Mouse (Mus musculus) right cerebral cortex, postnatal 36 days (tissue): ENCODE measurements around the gene Elfn2.
A peak's percentile ranks its signal among the peaks of the same experiment; 100 is the strongest.

Experiments
- DNase-seq, 2 experiments: peaks; one replicate each; pipeline ENCODE4 v3.0.0; 2022; ENCODE audit warnings: low spot score in 2 of 2, mixed read lengths in 1 of 2

Gene Elfn2

DNA sequence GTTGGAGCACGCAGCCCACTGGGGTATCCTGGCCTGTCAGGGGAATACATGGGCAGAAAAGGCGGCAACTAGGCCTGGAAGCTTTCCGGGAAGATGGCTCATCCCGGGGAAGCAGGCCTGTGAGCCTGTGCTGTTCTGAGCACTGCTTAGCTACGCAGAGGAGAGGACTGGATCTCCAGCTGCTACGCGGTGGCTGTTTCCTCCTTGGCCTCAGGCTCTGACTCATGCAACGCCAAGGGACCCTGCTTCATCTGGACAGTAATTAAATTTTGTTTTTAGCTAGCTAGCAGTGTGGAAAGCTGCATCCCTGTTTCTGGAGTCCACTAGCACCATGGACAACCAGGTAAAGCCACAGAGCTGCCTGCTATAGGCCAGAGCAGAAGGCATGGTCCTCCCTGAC lies 36.8 kb downstream of the Elfn2 start:
- DNase-seq, result no peak

DNA sequence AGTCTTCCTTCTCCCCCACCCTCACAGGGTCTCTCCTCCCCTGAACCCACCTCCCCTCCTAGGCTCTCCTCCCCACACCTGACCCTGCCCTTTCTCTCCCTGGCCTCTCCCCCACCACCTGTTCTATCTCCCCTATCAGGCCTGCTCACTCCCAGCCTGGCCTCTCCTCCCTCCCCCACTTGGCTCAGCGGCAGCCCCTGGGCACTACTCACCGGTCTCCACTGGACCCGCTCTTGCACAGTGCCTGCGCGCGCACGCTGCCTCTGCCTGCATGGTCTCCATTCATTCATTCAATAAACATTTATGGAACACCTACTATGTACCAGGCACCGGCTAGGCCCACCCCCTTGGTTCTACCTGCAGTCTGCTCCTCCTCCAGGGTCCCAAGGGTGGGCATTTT lies 37.3 kb downstream of the Elfn2 start:
- no peak for DNase-seq

GRCm38 (mm10) chr15:78680291-78680690 lies 38.3 kb downstream of the Elfn2 start:
- DNase-seq, result no peak

- no peak for DNase-seq
These were observed 40.9 kb downstream of the Elfn2 start for GRCm38 (mm10) chr15:78677708-78678107.

- no peak for DNase-seq
These were observed 41.6 kb downstream of the Elfn2 start for GRCm38 (mm10) chr15:78677015-78677414.

GRCm38 (mm10) chr15:78674912-78675412 lies 43.6 kb downstream of the Elfn2 start:
- DNase-seq, result no peak

- no peak for DNase-seq
These were observed 45.1 kb downstream of the Elfn2 start for GRCm38 (mm10) chr15:78673436-78673835.

DNA sequence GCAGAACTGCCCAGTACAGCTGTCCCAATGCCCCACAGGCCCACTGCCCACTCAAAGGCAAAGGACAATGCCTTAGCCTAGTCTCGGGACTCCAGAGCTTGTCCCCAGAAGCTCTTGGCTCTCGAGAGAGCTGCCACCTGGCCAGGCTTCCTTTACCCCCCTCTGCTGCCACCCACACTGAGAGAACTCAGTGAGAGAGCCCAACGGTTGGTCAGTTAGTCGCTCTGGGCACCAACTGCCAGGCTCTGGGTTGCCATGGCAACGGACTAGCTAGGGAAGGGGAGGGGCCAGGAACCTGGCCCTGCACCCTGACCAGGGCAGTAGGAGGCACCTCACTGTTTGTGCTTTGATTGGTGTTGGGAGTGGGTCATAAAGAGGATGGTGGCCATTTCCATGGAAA lies 48.2 kb downstream of the Elfn2 start:
- no peak for DNase-seq

DNA sequence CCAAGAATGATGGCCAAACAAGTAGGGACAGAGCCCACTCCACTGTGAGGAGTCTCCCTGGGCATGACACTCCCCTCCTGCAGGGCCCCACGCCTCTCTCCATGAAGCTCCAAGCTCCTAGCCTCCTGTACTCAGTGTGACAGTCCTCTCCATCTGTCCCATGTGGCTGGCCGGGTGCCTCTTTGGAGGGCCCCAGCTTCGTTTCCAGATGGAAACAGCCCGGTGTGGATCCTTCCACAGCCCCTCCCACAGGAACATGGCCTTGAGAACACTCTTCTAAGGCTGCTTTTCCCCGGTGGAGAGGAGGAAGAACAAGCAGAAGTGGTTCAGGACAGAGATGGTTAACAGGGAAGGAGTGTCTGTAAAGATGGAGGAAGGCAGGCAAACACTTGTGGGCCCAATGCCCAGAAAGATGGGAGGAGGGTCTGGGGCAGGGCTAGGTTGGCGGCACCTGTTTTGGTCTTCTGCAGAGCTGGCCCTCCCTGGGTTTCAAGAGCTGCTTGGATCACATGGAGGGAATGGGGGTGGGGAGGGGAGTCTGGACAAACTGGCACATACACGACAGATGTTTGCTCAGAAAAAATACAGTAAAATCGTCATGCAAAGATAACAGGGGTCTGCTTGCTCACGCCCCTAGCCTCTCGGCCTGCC lies 49.2 kb downstream of the Elfn2 start:
- DNase-seq, result no peak

DNA sequence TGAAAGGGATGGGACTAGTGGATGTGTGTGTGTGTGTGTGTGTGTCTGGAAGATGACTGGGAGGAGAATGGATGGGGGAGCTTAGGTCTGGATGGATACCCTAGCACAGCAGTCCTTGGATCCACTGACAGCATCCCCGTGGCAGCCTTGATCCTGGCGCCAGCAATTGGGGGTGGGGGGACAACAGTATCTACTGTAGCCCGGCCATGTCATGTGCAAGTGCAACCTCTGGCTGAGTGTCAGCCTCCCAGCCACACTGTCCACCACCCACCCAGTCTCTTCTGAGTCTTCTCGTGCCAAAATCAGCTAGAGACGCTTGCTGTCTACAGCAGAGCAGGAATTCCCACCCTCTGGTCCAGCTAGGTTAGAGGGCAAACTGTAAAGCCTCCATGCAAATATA lies 54.3 kb downstream of the Elfn2 start:
- no peak for DNase-seq

DNA sequence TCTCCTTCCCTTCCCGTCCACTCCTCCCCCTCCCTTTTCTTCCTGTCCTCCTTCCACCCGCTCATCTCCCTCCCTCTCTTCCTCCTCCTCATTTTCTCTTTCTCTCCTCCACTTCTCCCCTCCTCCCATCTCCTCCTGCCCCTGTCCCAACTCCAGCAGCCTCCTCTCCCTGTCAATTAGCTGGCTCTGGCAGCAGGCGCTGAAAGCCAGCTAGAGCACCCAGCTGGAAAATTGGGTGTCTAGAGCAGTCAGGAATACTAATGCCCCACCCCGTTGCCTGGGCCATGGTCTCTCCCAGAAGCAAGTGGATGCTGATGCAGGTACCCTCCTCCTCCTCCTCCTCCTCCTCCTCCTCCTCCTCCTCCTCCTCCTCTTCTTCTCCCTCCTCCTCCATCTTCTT lies 67.4 kb downstream of the Elfn2 start:
- DNase-seq, result no peak

GRCm38 (mm10) chr15:78647746-78648145 lies 70.8 kb downstream of the Elfn2 start:
- no peak for DNase-seq

GRCm38 (mm10) chr15:78644606-78645005 lies 74.0 kb downstream of the Elfn2 start:
- peak; percentile 30 to 50 for DNase-seq

DNA sequence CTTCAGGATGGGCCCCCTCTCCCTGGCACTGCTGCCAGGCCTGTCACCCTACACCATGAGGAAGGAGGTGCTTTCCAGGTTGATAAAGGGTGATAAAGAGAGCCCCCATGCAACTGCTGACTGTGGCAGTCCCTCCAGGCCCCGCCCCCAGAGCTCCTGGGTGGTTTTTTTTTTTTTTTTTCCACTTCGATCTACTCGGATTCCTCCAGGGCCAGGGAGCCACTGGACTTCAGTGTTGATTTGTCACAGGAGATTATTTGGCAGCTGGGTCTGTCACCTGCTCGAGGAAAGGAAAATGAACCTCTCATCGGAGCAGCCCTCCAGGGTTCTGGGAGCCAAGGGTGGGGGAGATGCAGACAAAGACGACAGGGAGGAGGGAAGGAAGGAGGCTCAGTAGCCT lies 74.9 kb downstream of the Elfn2 start:
- DNase-seq, result no peak

- DNase-seq, result peak in 1 of 2 experiments; percentile 20
These were observed 83.3 kb downstream of the Elfn2 start for GRCm38 (mm10) chr15:78635231-78635630.

- DNase-seq, result peak; percentile 69 to 70
These were observed 84.4 kb downstream of the Elfn2 start for GRCm38 (mm10) chr15:78634095-78634737.

DNA sequence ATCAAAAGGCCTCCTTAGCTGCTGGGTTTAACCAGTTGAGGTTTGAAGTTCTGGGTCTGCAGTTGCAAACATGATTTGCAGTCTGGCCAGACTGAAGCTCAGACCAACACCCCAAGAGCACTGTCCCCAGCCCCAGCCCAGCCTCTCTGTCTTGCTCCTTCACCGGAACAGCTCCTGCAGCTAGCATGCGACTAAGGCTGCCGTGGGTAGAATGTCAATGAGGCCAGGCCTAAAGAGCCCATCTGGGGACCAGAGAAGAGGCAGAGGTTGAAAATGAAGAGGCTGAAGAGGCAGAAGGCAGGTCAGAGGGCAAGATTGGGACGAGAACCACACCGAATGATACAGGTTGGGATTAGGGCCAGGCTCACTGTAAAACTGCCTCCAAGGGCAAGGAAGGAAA lies 85.2 kb downstream of the Elfn2 start:
- no peak for DNase-seq

GRCm38 (mm10) chr15:78632387-78632786 lies 86.2 kb downstream of the Elfn2 start:
- no peak for DNase-seq

DNA sequence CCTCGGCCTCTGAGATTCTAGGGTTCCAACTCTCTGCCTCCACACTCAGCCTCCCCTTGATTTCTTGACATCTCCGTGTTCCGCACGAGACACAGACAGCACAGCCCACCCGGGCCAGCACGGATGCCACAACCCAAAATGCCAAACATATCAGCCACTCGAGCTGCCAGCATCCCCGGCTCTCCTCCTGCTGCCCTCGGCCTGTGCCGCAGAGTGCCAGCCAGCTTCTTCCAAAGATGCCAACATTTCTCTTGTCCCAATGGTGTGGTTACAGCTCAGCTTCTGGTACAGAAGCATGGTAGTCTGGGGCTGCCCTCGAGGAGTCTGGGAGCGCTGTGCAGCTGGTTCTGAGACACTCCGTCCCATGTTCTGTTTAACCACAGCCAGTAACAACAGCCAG lies 92.3 kb downstream of the Elfn2 start:
- no peak for DNase-seq

DNA sequence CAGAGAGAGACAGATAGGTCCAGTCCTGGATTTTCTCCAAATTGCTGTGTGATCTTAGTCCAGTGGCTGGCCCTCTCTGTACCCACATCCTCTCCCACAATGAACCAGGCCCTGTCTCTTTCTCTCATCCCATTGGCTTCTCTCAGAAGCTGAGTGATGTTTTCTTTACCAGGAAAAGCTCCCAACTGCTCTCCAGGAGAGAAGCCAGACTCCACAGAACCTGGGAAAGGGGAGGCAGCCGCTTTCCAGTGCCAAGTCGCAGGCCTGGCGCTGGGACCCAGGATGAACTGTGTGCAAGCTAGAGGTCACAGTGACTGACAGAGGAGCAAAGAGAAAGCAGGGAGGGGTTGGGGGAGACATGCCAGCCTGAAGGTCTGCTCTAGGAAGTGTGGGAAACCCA lies 93.6 kb downstream of the Elfn2 start:
- no peak for DNase-seq

GRCm38 (mm10) chr15:78624431-78624950 lies 94.1 kb downstream of the Elfn2 start:
- DNase-seq, result no peak

GRCm38 (mm10) chr15:78623426-78623825 lies 95.1 kb downstream of the Elfn2 start:
- DNase-seq, result peak; percentile 54 to 59
